Mouse (Mus musculus) kidney, adult 9 months (tissue): ENCODE data around the gene Man1b1.

ENCODE experiments used
- DNase-seq: peaks from one replicate; pipeline ENCODE4 v3.0.0; 2022

Gene Man1b1

GRCm38 (mm10) chr2:25364761-25365090 lies 32.6 kb downstream of the Man1b1 start:
- no peak for DNase-seq

- DNase-seq, result peak; percentile 86
These were observed 33.1 kb downstream of the Man1b1 start, which contains the start of gene Uap1l1 for GRCm38 (mm10) chr2:25365091-25365761. Gene Uap1l1 (minus strand): TSS chr2:25365682.

DNA sequence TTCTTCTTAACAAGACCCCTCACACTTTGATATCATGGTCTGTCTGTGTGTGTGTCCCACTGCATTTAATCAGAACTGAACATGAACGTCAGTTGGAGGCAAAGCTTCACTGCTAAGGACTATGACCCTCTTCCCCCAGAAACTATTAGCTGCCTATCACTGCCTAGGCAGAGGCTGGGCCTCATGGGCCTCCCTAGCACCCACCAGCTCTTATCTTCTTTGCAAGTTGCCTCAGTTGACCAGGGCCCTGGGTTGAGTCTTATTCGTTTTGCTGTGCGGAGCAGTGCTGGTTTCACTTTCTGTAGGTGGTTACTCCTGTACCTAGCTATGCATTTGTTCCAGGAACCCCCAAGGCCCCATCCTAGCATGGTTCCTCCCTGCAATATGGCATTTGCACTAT lies 37.9 kb downstream of the Man1b1 start:
- DNase-seq, result no peak

DNA sequence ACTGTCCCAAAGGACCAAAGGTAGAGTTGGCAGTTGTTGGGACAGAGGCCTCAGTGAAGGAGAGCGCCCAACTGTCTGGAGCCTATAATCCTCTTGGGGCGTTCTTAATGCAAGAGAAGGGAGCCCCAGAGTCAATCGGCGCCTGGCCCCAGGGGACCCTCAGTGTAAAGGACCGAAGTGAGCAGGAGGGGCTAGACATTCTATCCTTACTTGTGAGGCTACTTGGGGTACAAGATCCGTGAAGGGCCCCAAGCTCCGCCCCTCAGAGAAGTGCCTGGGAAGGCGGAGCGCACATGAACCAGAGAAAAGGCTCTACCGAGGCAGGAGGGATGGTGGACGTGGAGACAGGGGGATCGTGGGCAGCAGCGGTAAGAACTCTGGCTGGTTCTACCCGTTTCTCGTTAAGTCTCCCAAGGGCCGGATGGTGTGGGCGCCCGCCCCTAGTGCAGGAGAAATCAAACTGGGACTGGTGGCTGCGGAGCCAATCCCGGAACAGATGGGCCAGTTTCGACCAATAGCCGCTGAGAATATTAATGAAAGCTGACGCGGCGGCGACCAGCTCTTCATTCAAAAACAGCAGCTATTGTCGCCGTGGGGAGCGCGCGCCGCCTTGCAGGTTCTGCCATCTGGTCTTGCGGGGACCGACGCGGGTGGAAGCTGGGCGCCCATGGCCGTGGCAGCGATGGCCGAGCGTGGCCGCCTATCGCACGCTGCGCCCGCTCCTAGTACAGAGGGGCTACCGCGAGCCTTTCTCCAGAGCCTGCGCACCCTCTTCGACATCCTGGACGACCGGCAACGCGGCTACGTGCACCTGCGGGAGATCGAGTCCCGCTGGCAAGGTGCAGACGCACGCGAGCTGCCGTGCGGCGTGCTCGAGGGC lies 39.9 kb downstream of the Man1b1 start, which contains the start of gene Sapcd2:
Gene Sapcd2, plus strand, starts transcription at position 558 of the 880 bp plus-strand sequence.
- DNase-seq, result peak; percentile 87

DNA sequence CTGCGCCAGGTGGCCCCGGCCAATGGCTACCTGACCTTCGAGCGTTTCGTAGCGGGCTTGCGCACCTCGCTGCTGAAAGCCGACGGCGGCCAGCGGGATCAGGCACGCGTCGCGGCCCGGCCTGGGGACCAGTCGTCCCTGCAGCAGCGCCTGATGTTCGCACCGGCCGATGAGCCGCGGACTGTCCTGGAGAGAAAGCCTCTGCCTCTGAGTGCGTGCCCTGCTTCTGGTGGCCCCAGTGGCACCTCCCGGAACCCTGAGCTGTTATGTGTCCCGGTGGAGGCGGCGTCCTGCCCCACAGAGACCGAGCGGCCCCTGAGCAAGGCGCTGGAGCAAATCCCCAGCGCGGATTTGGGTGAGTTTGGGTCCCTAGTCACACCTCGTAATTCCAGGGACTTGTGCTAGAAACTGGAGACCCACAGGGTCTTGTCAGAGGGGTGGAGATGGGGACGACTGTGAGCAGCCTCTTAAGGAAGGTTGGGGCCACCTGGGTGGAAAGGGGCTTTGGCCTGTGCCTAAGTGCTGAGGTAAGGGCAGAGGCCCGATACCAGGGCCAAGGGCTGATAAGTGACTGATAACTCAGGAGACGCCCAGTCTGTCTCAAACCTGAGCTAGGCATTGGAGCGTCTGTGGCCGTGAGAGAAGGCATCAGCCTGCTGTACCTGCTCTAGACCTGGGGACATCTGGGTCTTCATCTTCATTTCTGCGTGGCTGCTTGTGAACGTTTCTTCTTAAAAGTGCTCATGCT lies 40.7 kb downstream of the Man1b1 start:
- DNase-seq, result no peak

GRCm38 (mm10) chr2:25373431-25373830 lies 41.3 kb downstream of the Man1b1 start:
- DNase-seq, result no peak

DNA sequence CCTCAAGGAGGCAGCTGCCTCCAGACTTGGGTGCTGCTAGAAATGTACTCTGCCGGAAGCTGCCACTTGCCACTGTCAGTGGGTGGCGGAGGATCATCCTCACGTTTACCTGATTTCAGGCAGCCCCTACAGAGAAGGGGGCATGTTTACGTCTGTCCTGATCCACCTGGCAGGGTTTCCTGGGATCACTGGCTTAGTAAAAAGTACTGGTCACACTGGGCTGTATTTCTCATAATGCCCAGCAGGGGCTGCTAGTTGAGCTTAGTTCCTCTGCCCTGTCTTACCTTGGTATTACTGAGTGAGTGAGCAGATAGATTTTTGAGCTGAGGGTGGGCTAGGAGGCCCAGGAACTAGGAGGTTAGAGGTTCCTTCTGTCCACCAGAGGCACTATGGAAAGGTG lies 44.5 kb downstream of the Man1b1 start:
- DNase-seq, result peak; percentile 68

DNA sequence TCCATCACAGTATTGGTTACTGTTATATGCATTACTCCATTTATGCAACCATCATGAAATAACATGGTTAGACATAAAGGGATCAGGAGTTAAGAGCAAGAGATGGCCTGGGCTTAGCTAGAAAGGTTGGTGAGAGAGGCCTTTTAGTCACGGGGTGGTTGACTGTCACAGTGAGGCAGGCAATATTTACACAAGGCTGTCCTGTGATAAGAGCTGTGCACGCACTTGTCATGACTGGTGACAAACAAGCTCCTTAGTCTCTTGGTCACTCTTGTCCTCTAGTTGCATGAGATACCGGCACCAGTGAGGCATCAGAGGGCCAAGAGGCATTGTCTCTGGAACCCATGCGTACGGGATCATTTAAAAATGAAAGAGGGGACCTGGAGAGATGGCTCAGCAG lies 52.4 kb downstream of the Man1b1 start:
- DNase-seq, result no peak

DNA sequence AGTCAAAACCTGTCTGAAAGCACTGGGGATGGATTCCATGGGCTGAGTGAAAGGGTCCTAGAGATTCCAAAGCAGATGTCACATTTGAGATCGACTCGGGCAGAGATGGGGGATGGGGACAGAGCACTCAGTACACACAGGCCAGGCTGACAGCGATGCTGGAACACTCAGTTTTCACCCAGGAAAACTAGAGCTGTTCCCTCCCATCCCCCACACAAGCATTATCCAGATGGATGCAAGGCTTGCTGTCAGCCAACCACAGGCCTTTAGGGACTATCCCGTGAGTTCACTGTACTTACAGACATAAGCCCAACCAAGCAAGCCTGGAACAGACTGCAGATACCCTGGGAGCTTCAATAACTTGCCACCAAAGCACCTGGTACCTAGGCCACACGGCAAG lies 59.1 kb downstream of the Man1b1 start:
- DNase-seq, result no peak

- DNase-seq, result peak; percentile 27
These were observed 62.4 kb downstream of the Man1b1 start for GRCm38 (mm10) chr2:25394281-25395221.

- peak; percentile 73 for DNase-seq
These were observed 63.8 kb downstream of the Man1b1 start, which contains the start of gene Entpd2 for GRCm38 (mm10) chr2:25395721-25396596. Gene Entpd2 (plus strand): TSS chr2:25395874.

DNA sequence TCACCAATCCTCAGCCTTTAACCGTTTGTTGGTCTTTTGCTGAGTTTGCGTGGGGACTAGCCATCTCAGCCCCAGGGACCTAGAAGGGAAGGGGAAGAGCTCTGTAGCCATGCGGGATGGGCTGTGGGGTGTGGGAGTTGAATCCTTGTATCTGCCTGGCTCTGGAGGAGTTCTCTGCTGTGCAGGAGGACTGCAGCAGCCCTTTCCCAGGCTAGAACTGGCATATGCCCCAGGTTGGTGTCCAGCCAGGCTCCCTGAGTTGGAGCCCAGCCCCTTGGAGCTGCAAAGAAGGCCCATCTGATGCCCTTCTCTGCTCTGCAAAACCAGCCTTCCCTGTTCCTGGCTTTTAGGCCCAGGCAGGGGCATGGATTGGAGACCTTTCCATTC lies 64.5 kb downstream of the Man1b1 start:
- no peak for DNase-seq

- no peak for DNase-seq
These were observed 64.9 kb downstream of the Man1b1 start for GRCm38 (mm10) chr2:25397010-25397409.

DNA sequence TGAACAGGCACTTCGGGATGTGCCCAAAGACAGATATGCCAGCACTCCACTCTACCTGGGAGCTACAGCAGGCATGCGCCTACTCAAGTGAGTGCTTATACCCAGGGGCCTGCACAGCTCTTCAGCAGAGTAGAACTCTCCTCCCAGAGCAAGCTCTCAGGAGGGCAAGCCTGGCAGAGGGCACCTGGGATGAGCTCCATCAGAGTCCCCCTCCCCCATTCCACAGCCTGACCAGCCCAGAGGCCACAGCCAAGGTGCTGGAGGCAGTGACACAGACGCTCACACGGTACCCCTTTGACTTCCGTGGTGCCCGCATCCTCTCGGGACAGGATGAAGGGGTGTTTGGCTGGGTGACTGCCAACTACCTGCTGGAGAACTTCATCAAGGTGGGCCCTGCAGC lies 65.9 kb downstream of the Man1b1 start:
- DNase-seq, result no peak

DNA sequence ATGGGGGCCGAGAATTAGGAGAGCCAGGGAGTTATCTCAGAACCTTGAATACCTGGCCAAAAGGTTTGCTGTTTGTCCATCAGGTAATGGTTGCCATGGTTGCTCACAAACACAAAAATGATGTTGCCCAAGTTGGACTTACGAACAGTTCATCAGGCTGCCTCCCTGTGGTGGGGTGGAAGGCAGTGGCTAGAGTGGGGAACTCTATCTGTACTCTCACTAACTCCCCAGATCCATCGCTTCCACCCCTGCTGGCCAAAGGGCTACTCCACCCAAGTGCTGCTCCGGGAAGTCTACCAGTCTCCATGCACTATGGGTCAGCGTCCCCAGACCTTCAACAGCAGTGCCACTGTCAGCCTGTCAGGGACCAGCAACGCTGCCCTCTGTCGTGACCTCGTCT lies 66.9 kb downstream of the Man1b1 start, which contains the start of gene Npdc1:
Gene Npdc1, plus strand, starts transcription at position 301 of the 400 bp plus-strand sequence.
- no peak for DNase-seq

DNA sequence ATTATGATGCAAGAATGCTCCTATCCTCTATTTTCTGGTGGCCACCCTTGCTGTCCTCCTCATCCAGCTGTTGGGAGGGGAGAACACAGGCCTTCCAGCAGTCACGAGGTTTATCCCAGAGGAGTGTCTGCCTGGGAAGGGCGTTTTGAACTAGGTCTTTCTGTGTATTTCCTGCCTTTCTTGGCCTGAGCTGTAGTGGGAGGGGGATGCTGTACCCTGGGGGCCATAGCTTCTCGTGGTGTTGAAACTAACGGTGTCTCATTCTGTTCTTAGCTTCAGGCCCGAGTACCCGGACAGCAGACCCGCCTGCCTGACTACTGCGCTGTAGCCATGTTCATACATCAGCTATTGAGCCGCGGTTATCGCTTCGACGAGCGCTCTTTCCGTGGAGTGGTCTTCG lies 68.2 kb downstream of the Man1b1 start:
- no peak for DNase-seq

DNA sequence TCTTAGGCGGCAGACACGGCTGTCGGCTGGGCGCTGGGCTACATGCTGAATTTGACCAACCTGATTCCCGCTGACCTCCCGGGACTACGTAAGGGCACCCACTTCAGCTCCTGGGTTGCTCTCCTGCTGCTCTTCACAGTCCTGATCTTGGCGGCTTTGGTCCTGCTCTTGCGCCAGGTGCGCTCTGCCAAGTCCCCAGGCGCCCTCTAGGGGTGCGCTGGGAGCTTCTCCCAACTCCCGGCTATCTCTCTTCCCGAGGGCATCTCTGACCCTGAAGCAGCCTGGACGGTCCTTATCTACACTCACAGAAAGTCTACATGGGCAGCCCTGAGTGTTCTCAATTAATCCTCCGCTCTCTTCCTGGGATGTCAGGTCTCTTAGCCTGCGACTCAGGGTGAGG lies 68.6 kb downstream of the Man1b1 start:
- peak; percentile 65 for DNase-seq
